In genomic region chr3:30481682-30482081, GRCm38 (mm10) we compare ENCODE assay signal across 27 mouse cellular contexts.
DNase-seq lines count a peak whose midpoint lies in the region; ATAC-seq lines count a peak whose summit lies in the region.
"Had no signal": no experiment of that assay in that cellular context is flagged by ENCODE, and none has a peak within 500 bp of the region (broad histone marks: within the 10 kb centered on the region; RNA-seq: fewer than 3 reads in every experiment).

No protein-coding gene starts in this region.

- H3K27ac ChIP-seq in midbrain, embryonic 10.5 days (replicated peaks), result 0 out of 2 replicates have a peak overlapping the region, but pooled peaks have one; percentile 38
- no peak overlapping the region for H3K27ac ChIP-seq in midbrain, embryonic 16.5 days (ENCODE audit: low read length)
- no peak overlapping the region for H3K27ac ChIP-seq in intestine, embryonic 15.5 days
- H3K27ac ChIP-seq in hindbrain, embryonic 13.5 days, result no peak overlapping the region
- H3K27ac ChIP-seq: forebrain, embryonic 10.5 days; forebrain, embryonic 13.5 days; heart, embryonic 15.5 days; hindbrain, embryonic 10.5 days; hindbrain, embryonic 14.5 days; hindbrain, postnatal 0 days had no signal

- intact Hi-C loops in gastrocnemius, postnatal 36 days (cut with DNase I), result no loop called here

- H3K27me3 ChIP-seq in midbrain, embryonic 10.5 days (ENCODE audit: low read depth, poor library complexity, severe bottlenecking), result no peaks in the 10 kb centered on the region
- H3K27me3 ChIP-seq in midbrain, embryonic 16.5 days (ENCODE audit: control insufficient read depth, insufficient read depth, low read depth, low read length), result no peaks in the 10 kb centered on the region
- H3K27me3 ChIP-seq in intestine, embryonic 15.5 days (replicated peaks), result no peaks in the 10 kb centered on the region
- no peaks in the 10 kb centered on the region for H3K27me3 ChIP-seq in hindbrain, embryonic 13.5 days
- H3K27me3 ChIP-seq: CH12.LX; forebrain, embryonic 13.5 days; heart, embryonic 12.5 days; heart, embryonic 15.5 days had no signal

- peaks cover 44% of the 10 kb centered on the region for H3K4me1 ChIP-seq in midbrain, embryonic 10.5 days
- H3K4me1 ChIP-seq in midbrain, embryonic 16.5 days (ENCODE audit: control insufficient read depth, insufficient read depth, low read length), result no peaks in the 10 kb centered on the region
- H3K4me1 ChIP-seq in intestine, embryonic 15.5 days (replicated peaks), result 0 out of 2 replicates have a peak, but pooled peaks cover 6% of the 10 kb centered on the region
- H3K4me1 ChIP-seq in hindbrain, embryonic 13.5 days (replicated peaks), result 0 out of 2 replicates have a peak, but pooled peaks cover 5% of the 10 kb centered on the region
- H3K4me1 ChIP-seq: forebrain, embryonic 13.5 days had no signal

- peaks cover 7% of the 10 kb centered on the region for H3K36me3 ChIP-seq in midbrain, embryonic 10.5 days
- H3K36me3 ChIP-seq in midbrain, embryonic 16.5 days (ENCODE audit: control insufficient read depth, insufficient read depth, low read length), result no peaks in the 10 kb centered on the region
- H3K36me3 ChIP-seq in intestine, embryonic 15.5 days, result no peaks in the 10 kb centered on the region
- H3K36me3 ChIP-seq in hindbrain, embryonic 13.5 days, result no peaks in the 10 kb centered on the region
- H3K36me3 ChIP-seq: G1E; heart, embryonic 12.5 days; heart, embryonic 15.5 days had no signal

- DNase-seq in midbrain, embryonic 10.5 days (ENCODE audit: low spot score), result no peak
- DNase-seq in large intestine, adult 2 months (ENCODE audit: low read depth, low spot score), result peak; percentile 74
- peak; percentile 7 for DNase-seq in yolk sac, embryonic 10.5 days (ENCODE audit: low spot score)
- DNase-seq in gastrocnemius, postnatal 36 days, result no peak
- DNase-seq: adrenal gland, postnatal 10 days; adrenal gland, postnatal 36 days; B cell, adult 2 months; cerebellum, adult 18-20 months; cerebellum, adult 9-10 months; cerebellum, postnatal 14 days; forebrain, postnatal 0 days; gastrocnemius, postnatal 25 days; heart, postnatal 10 days; heart, postnatal 36 days had no signal

- no peak overlapping the region for H3K4me3 ChIP-seq in midbrain, embryonic 10.5 days
- H3K4me3 ChIP-seq in midbrain, embryonic 16.5 days (ENCODE audit: low read depth, low read length), result no peak overlapping the region
- H3K4me3 ChIP-seq in intestine, embryonic 15.5 days (replicated peaks), result no peak overlapping the region
- no peak overlapping the region for H3K4me3 ChIP-seq in hindbrain, embryonic 13.5 days
- H3K4me3 ChIP-seq: forebrain, embryonic 10.5 days; forebrain, embryonic 13.5 days; heart, embryonic 12.5 days; heart, embryonic 15.5 days; hindbrain, embryonic 10.5 days had no signal

- no peak overlapping the region for H3K4me2 ChIP-seq in midbrain, embryonic 16.5 days (ENCODE audit: low read length)
- no peak overlapping the region for H3K4me2 ChIP-seq in intestine, embryonic 15.5 days (replicated peaks)
- H3K4me2 ChIP-seq in hindbrain, embryonic 13.5 days, result no peak overlapping the region
- H3K4me2 ChIP-seq: forebrain, embryonic 13.5 days; heart, embryonic 12.5 days; heart, embryonic 15.5 days; hindbrain, embryonic 14.5 days had no signal

- ATAC-seq in midbrain, embryonic 16.5 days, result no peak
- peak; percentile 93 for ATAC-seq in intestine, embryonic 15.5 days
- no peak for ATAC-seq in hindbrain, embryonic 13.5 days (ENCODE audit: low FRiP score)
- ATAC-seq: forebrain, embryonic 13.5 days; forebrain, postnatal 0 days; hindbrain, postnatal 0 days; Patski had no signal

- H3K9ac ChIP-seq in midbrain, embryonic 16.5 days (ENCODE audit: low read depth, low read length), result no peak overlapping the region
- H3K9ac ChIP-seq in intestine, embryonic 15.5 days, result no peak overlapping the region
- no peak overlapping the region for H3K9ac ChIP-seq in hindbrain, embryonic 13.5 days
- H3K9ac ChIP-seq: forebrain, embryonic 13.5 days; forebrain, postnatal 0 days; heart, embryonic 12.5 days; heart, embryonic 15.5 days; hindbrain, embryonic 14.5 days had no signal

- H3K9me3 ChIP-seq in midbrain, embryonic 10.5 days (replicated peaks), result no peaks in the 10 kb centered on the region
- no peaks in the 10 kb centered on the region for H3K9me3 ChIP-seq in midbrain, embryonic 16.5 days (replicated peaks; ENCODE audit: control insufficient read depth, low read length, poor library complexity, severe bottlenecking)
- no peaks in the 10 kb centered on the region for H3K9me3 ChIP-seq in intestine, embryonic 15.5 days
- H3K9me3 ChIP-seq in hindbrain, embryonic 13.5 days, result no peaks in the 10 kb centered on the region
- H3K9me3 ChIP-seq: forebrain, embryonic 10.5 days; forebrain, embryonic 13.5 days; G1E; heart, embryonic 12.5 days; heart, embryonic 15.5 days; hindbrain, embryonic 10.5 days had no signal

- WGBS in midbrain, embryonic 10.5 days, result 83% methylated on average over 10 of the region's 10 CpGs
- WGBS in midbrain, embryonic 16.5 days, result 78% methylated on average over 10 of the region's 10 CpGs
- 41% methylated on average over 10 of the region's 10 CpGs for WGBS in intestine, embryonic 15.5 days
- WGBS in large intestine, adult 2 months, result 22% methylated on average over 10 of the region's 10 CpGs
- WGBS in hindbrain, embryonic 13.5 days, result 56% methylated on average over 10 of the region's 10 CpGs

Comparison
In these comparisons a context has a peak if more than half of its experiments do, and no peak if none do; other contexts are left out.
1. DNase-seq: peak in large intestine, adult 2 months (single experiment) and yolk sac, embryonic 10.5 days (single experiment); none in midbrain, embryonic 10.5 days (single experiment) and gastrocnemius, postnatal 36 days (0 of 2).